Mouse (Mus musculus) neutrophil, adult 83 days (primary cell): Measurements from ENCODE around the gene Maip1. TPM values are rescaled to one million over a fixed set of nuclear protein-coding genes. Genes with fewer than 3 reads are reported as not detected.

Experiments
- total RNA-seq, 2 experiments: library from RNA; stranded (reverse); gene quantifications; one replicate each; pipeline ENCODE4 v1.2.4; 2023

Maip1 gene
- 1 to 10 TPM; 4.1 to 4.6 TPM for total RNA-seq

DNA sequence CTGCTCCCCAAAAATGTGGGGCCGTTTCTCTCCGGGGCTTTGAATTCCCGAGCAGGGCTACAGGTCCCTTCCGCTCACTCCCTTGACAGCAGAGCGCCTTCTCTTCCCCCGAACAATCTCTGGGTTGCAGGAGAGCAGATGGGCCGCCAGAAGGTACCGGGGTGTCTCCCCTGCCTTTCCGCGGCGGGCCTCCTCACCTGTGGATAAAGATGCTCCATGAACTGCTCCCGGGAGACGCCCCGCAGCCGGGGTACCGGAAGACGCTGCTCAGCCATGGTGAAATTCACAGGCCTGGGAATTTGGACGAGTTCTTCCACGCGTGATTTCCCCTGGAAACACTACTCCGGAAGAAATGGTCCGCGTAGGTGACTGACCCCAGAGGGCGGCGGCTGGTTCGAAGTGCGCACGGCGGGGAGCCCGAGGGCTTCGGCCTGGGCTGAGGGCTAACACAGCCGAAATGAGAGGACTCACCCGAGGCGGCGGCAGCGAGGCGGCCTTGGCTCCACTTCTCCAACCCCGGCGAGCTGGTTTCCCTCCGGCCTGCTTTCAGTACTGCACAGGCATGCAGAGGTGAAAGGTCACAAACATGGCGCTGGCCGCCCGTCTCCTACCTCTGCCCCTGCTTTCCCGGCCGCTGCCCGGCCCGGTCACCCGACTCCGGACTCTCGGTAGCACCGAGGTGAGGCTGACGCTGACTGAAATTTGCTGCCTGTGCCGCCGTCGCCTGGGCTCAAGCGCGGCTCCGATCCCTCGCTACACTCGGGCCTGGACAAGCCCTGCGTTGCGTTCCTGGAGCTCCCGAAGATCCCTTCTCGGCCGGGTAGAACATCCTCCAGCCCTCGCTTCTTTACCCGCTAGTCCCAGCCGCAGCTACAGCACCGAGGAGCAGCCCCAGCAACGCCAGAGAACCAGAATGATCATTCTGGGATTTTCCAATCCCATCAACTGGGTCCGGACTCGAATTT is at the start of gene Maip1, which contains the start of gene Tyw5:
Gene Maip1, plus strand, starts transcription at position 142 of the 965 bp plus-strand sequence.
Gene Tyw5, minus strand, starts transcription at position 915 of the 965 bp plus-strand sequence.

DNA sequence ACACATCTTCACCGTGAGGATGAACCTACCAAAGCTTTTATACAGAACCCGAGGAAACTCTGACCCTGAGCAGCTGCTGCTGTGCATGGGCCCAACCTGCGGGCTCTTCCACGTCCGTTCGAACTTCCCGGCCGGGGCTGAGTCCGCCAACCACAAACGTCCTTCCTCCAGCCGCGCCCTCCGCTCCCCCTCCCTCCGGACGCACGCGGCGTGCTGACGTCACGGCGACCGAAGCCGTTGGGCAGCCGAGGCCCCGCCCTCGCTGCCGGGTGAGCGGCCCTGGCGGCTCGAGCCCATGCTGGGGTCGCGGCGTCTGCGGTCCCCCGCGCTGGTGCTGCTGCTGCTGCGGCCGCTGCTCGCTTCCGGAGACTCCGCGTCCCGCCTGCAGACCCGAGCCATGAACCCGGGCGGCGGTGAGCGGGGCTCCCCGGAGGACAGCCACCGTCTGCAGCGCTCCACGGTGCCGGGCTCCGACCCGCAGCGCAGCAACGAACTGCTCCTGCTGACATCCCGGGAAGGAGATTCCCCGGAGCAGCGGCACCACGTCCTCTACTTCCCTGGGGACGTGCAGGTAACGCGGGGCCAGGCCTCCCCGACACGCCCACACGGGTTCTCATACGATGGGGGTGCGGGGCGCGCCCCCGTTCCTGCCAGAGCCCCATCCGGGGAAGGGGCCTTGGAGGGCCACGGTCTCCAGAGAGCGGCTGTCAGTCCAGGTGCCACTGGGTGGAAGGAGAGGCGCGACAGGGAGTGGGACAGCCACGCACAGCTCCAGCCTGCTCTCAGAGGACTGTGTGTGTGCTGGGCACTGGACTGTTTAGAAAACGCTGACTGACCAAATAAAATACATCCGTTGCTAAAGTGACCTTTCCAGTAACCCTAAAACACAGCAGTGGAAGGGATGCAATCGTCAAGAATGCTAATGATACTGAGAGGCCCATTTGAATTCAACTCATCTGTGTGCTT is 28.5 kb upstream of the Maip1 start, which contains the start of gene 1700066M21Rik:
Gene 1700066M21Rik, plus strand, starts transcription at position 245 of the 966 bp plus-strand sequence.

Other genes starting within 250 kb of the Maip1 start
- gene 1700066M21Rik, start 28.7 kb upstream of the Maip1 start, total RNA-seq, result 1 to 10 TPM; 4.3 to 5.4 TPM
- 10 to 100 TPM in 1 of 2 experiments, 1 to 10 TPM in 1; 8.4 to 11.3 TPM for gene Tyw5, start 773 bp downstream of the Maip1 start, total RNA-seq